Mouse (Mus musculus): ENCODE measurements at regions not wholly inside any gene's neighbourhood (a gene's known extent, or its start where the extent isn't known, plus 50 kb on each side); places are given as distances from the start of the nearest gene placed in this dataset.

- no peak overlapping the region for H3K4me3 ChIP-seq
- H3K27ac ChIP-seq = peak overlapping the region; percentile 48
- no peak for TF ChIP-seq CTCF (IDR thresholded peaks at IDR 0.05)
- intact Hi-C loops (cut with DNase I) = no loop called here
- DNase-seq = peak; percentile 24
These were observed 113.2 kb upstream of the 1810046K07Rik start for GRCm38 (mm10) chr9:51441773-51442381.

GRCm38 (mm10) chr9:51455690-51456089, 127.0 kb upstream of the 1810046K07Rik start:
- no peak overlapping the region for H3K27ac ChIP-seq
- H3K4me3 ChIP-seq = no peak overlapping the region
- DNase-seq = no peak
- intact Hi-C loops (cut with DNase I) = no loop called here
- TF ChIP-seq CTCF (IDR thresholded peaks at IDR 0.05) = no peak

GRCm38 (mm10) chr9:51462463-51463024, 133.8 kb upstream of the 1810046K07Rik start:
- H3K4me3 ChIP-seq = no peak overlapping the region
- no peak for TF ChIP-seq CTCF (IDR thresholded peaks at IDR 0.05)
- intact Hi-C loops (cut with DNase I) = no loop called here
- no peak overlapping the region for H3K27ac ChIP-seq
- DNase-seq = no peak

DNA sequence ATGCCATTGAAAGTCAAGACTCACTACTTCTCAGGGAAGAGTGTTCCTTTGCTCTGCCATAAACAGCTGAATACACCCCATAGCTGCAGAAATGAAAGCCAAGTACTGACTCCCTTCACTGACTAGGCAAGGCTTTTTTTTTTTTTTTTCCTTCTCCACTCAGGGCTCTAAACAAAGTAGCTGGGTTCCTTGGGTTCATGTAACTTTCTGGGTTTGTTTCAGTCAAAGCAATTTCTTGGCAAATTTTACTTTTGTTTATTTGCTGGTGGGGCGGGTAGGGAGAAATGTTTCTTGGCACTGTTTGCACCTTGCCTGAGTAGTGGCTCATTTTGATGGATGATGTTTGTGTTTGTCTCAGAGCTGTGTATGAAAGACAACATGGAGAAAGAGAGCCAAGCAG, 141.3 kb upstream of the 1810046K07Rik start:
- H3K4me3 ChIP-seq = no peak overlapping the region
- no peak for TF ChIP-seq CTCF (IDR thresholded peaks at IDR 0.05)
- DNase-seq = no peak
- H3K27ac ChIP-seq = no peak overlapping the region
- intact Hi-C loops (cut with DNase I) = no loop called here

DNA sequence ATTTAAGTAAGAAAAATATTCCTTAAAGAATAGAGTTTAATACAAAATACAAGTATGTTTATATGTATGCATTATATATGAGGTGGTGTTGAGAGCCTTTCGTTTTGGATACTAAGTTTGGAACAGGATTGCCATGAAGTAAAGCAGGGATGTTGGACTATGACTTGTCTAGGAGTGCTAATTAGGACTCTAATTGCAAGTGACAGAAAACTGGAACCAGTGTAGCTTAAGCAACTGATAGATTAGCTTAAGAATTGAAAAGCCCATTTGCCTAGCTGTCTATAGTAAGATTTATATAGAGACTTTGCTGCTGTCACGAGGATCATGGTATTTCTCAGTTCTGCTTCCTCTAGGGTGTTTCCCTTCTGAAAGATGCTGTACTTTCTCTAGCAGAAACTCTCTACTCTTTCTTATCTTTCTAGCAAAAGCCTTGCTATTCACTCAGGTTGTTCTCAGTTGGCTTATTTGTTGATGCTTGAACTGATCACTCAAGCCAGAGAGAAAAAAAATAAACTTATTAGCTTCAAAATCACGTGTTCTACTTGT, 147.9 kb upstream of the 1810046K07Rik start:
- DNase-seq = no peak
- intact Hi-C loops (cut with DNase I) = no loop called here
- H3K4me3 ChIP-seq = no peak overlapping the region
- no peak for TF ChIP-seq CTCF (IDR thresholded peaks at IDR 0.05)
- no peak overlapping the region for H3K27ac ChIP-seq

DNA sequence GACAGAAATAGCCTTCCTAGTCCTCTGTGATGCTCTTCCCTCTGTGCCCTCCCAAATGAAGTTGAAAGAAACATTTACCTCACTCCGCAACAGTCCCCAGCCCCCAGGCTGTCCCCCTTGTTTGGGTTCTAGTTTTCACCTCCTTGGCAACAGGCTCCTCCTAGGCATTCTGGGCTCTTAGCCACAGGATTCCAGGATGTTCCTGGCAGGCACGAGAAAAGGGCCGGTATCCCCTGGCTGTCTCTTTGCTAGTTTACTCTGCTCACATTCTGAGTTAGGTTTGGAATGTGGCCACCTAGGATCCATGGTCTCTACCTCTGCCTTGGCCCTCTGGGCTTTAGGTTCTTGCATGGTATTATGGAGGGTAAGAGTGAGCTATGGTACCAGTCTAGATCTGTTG, 159.1 kb upstream of the 1810046K07Rik start:
- intact Hi-C loops (cut with DNase I) = no loop called here

DNA sequence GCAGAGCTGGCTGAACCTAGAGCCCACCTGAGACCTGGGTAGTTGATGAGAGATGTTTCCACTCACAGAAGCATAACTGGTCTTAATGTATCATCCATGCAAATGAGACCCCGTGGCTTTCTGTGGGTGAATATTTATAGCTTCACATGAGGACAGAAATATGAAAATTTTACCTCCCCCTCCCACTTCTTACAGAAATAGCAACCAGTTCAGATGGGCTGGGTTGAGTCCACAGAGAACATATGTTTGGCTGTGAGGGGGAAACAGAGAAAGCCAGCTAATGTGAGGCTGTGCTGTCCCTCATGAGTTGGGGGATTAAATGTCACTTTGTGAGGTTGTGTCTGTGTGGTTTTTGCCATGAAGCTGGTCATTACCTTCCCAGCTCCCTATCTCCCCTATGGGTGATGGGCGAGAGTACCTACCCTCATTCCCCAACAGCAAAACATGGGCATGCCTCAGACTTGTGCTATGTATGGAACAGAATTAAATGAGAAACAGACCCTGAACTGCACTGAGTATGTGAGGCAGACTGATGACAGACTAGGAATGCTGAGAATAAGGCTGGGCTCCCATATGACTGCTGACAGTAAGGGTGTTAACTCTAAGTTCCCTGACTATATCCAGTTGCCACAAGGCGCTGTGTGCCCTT, 178.7 kb upstream of the 1810046K07Rik start:
- intact Hi-C loops (cut with DNase I) = no loop called here
- TF ChIP-seq CTCF (IDR thresholded peaks at IDR 0.05) = no peak

More for the DNA sequence above, 159.1 kb upstream of the 1810046K07Rik start:
- no peak overlapping the region for H3K27ac ChIP-seq
- H3K4me3 ChIP-seq = no peak overlapping the region
- TF ChIP-seq CTCF (IDR thresholded peaks at IDR 0.05) = no peak
- no peak for DNase-seq

GRCm38 (mm10) chr9:51517643-51518042, 188.9 kb upstream of the 1810046K07Rik start:
- intact Hi-C loops (cut with DNase I) = no loop called here
- peak; percentile 20 for DNase-seq

More for the DNA sequence above, 178.7 kb upstream of the 1810046K07Rik start:
- DNase-seq = no peak
- Histone ChIP-seq H3K27ac (no peak overlapping the region), H3K4me3 (no peak overlapping the region)

DNA sequence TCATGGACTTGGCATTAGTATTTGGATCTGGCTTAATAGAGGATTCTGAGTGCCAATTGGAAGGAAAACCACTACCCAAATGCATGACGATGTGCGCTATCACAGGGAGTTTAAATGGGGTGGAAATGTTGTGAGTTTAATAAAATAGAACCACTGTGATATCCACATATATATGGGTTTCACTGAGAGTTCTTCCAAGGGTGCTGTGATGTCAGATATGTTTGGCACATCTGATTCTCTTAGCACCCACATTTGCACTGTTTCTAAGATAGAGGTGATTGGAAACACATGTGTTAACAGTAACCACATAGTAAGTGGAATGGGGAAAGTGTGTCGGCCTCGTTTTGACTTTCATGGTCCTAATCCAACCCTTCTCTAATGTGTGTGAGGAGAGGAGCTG, 189.7 kb upstream of the 1810046K07Rik start:
- peak overlapping the region; percentile 65 for H3K27ac ChIP-seq
- no peak overlapping the region for H3K4me3 ChIP-seq
- peak; percentile 42 for DNase-seq
- intact Hi-C loops (cut with DNase I) = no loop called here
- no peak for TF ChIP-seq CTCF (IDR thresholded peaks at IDR 0.05)

More at GRCm38 (mm10) chr9:51517643-51518042, 188.9 kb upstream of the 1810046K07Rik start:
- H3K4me3 ChIP-seq = no peak overlapping the region
- peak overlapping the region; percentile 38; the same call in 1 of the 2 replicates for H3K27ac ChIP-seq
- no peak for TF ChIP-seq CTCF (IDR thresholded peaks at IDR 0.05)

GRCm38 (mm10) chr9:51523471-51523870, 194.8 kb upstream of the 1810046K07Rik start:
- Histone ChIP-seq H3K27ac (peak overlapping the region; percentile 43; the same call in 1 of the 2 replicates), H3K4me3 (no peak overlapping the region)
- DNase-seq = peak; percentile 36
- no peak for TF ChIP-seq CTCF (IDR thresholded peaks at IDR 0.05)
- intact Hi-C loops (cut with DNase I) = no loop called here

DNA sequence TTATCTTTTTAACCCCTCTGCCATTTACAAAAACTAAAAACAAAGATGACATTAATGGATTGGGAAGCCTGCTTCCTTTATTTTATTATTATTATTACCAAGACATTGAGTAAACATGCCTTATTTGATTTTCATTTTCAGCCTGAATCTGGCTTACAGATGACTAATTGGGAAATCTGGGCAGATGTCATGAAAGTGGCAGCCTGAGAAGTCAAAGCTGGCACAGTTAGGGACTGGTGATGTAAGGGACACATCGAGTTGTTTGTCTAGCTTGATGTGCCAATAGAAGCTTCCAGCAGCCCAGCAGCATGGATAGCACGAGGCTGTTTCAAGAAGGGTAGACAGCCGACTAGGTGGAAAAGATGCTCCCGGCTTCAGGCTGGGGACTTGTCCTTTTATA, 197.2 kb upstream of the 1810046K07Rik start:
- intact Hi-C loops (cut with DNase I) = no loop called here
- H3K27ac ChIP-seq = no peak overlapping the region
- no peak for TF ChIP-seq CTCF (IDR thresholded peaks at IDR 0.05)
- no peak overlapping the region for H3K4me3 ChIP-seq
- DNase-seq = peak; percentile 15

GRCm38 (mm10) chr9:51538894-51539293, 210.2 kb upstream of the 1810046K07Rik start:
- no peak for TF ChIP-seq CTCF (IDR thresholded peaks at IDR 0.05)
- intact Hi-C loops (cut with DNase I) = no loop called here
- Histone ChIP-seq H3K4me3 (no peak overlapping the region), H3K27ac (peak overlapping the region; percentile 65)
- no peak for DNase-seq

DNA sequence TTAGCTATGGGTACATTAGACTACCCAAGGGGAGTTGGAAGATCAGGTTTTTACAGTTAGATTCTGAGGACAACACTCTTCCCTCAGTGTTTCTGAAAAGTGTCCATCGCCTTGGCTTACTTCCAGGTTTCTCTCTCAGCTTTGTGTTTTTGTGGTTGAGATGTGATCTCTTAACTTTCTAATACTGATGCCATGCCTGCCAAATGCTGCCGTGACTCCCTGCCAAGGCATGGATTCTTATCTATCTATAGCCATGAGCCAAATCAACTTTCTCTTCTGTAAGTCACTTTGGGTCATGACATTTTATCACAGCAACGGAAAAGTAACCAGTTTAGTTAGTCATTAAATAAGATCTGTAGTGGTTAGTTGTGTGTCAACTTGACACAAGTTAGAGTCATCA, 213.2 kb upstream of the 1810046K07Rik start:
- no peak overlapping the region for H3K27ac ChIP-seq
- no peak for DNase-seq
- intact Hi-C loops (cut with DNase I) = no loop called here
- no peak for TF ChIP-seq CTCF (IDR thresholded peaks at IDR 0.05)
- H3K4me3 ChIP-seq = no peak overlapping the region

Data from gastrocnemius, adult 2 months (tissue).